Mouse (Mus musculus) thymus, postnatal 25 days (tissue): ENCODE data around the gene Kdr.

Experiments
- DNase-seq: peaks from one replicate; pipeline ENCODE4 v3.0.0; 2022

Kdr gene

GRCm38 (mm10) chr5:75906102-75906501, 72.2 kb downstream of the Kdr start:
- DNase-seq: no peak

GRCm38 (mm10) chr5:75900231-75900920, 77.9 kb downstream of the Kdr start:
- DNase-seq: no peak

GRCm38 (mm10) chr5:75895351-75895750, 82.9 kb downstream of the Kdr start:
- DNase-seq: no peak

GRCm38 (mm10) chr5:75892956-75893471, 85.2 kb downstream of the Kdr start:
- no peak for DNase-seq
